Mouse (Mus musculus) MN1 (cell line): ENCODE measurements around the gene Mrps15.

Experiments used
- DNase-seq: peaks from one replicate; pipeline ENCODE4 v3.0.0-alpha.2; 2016; ENCODE audit warnings: low spot score

Gene Mrps15

GRCm38 (mm10) chr4:126046851-126047585, at the start of gene Mrps15:
Mrps15 (plus strand) TSS chr4:126046925.
- peak; percentile 91 for DNase-seq

DNA sequence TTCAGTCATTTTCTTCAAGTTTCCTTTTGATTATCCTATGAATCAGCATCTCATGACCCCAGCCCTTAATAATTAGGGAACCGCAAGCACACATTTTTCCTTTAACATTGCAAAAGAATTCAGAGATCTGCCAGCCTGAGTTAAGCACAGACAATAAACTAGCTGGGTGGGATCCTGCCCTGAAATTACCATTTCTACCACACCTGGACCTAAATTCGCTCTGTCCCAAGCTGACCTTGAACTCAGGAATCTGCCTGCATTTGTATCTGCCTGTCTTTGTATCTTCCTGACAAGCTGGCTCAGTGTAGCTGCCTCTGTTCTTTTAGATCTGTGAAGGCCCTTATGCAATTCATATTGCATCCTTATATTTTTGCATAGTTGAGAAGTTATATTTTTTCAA, 48.9 kb upstream of the Mrps15 start:
- no peak for DNase-seq

DNA sequence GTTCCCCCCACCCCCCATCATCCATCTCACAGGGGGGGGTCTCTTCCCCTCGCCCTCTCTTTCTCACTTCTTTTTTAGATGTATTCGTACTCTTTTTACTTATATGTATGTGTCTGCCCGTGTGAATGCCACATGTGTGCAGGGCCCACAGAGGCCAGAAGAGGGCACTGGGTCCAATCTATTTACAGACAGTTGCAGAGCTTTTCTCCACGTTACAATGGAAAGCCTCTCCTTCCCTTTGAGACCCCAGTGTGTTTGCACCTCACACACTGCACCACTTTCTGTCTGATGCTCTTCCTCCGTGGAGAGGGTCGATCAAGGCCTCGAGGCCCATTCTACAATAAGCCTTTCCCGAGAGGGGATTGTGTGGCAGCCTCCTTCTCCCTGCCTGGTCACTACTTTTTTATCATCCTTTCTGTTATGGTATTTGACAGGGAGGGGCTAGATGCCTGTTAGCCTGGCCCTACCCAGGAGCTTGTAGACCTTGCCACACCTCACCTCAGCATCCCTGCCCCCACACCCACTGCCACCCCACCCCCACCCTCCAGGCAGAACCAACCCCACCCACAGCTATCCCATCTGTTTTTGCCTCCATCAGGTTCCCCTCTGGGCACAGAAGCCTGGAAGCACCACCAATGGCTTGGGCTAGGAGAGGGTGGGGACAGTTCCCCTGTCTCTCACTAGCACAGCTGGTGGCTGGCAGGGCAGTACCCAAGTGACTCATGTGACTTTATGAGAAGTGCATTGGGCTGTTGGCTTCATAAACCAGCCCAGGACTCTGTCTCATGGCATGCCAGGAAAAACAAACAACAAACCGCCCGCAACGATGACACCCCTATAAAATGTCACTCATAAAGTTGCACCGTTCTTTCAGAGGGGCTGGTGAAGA, 45.2 kb upstream of the Mrps15 start:
- no peak for DNase-seq

- no peak for DNase-seq
Observed at GRCm38 (mm10) chr4:126017676-126018332, 28.9 kb upstream of the Mrps15 start.

- no peak for DNase-seq
Observed at GRCm38 (mm10) chr4:126018966-126019538, 27.7 kb upstream of the Mrps15 start.

DNA sequence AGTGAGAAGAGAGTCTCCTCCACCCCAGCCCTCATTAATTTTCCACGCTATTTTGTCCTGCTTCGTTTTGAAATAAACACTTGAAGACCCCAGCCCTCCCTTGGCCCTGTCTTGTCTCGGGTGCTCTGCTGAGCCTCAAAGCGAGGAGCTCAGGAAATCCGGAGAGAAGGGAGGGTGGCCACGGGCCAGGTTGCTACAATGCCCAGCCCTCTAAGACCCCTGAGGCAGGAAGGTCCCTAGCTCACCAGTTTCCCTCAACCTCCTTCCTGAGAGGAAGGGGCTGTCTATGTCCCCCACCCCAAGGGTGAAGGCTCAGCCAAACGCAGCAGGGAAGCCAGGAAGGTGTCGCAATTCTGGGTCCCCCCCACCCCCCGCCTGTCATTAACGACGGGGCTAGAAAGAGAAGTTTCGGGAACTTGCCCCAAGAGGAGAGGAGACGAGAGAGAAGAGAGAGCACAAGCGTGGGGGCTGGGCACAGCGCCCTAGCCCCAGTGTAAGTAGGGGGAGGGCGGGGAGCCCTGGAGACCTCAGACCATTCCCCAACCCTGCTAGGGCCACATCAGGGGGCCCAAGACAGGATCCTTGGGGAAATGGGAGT, 22.3 kb upstream of the Mrps15 start, which contains the start of gene Csf3r:
Gene Csf3r (plus strand): TSS at position 248 of the 598 bp plus-strand sequence.
- DNase-seq: no peak

DNA sequence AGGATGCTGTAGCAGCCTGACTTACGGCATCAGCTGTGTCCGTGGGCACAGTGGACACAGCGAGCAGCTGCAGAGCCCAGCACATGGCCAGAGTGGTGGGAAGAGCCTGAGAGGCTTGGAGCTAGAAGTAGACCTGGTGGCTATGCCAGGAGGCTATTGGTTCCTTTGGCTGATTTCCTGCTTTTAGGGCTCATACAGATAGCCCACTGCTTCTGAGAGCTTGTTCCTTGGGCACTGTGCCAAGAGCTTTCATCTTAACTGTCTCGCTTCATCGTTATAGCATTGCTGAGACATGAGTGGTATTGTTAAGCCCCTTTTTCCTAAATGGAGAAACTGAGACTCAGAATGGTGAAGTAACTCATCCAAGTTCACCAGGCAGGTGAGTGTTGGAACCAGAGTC, 20.9 kb upstream of the Mrps15 start:
- DNase-seq: no peak

DNA sequence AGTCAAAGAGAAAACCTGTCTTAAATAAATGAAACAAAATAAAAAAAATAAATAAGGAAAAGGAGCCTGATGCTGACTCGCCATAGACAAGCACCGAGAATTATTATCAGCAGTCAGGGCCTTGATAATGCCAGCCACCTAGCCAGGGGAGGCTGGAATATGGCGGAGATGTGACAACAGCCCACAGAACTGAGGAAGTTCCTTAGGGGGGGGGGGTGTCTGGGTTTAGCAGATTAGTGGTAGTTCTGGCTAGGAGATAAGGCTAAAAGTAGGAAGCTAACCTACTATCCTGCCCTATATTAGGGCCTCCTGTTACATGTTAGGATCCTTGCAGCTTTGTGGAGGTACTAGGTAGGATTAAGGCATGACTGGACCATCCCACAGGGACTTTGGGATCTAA, 18.7 kb upstream of the Mrps15 start:
- DNase-seq: no peak

GRCm38 (mm10) chr4:126029042-126029441, 17.7 kb upstream of the Mrps15 start:
- DNase-seq: no peak

- DNase-seq: no peak
Observed at GRCm38 (mm10) chr4:126030705-126031104, 16.0 kb upstream of the Mrps15 start.

- DNase-seq: no peak
Observed at GRCm38 (mm10) chr4:126035413-126035812, 11.3 kb upstream of the Mrps15 start.

GRCm38 (mm10) chr4:126051617-126052016, 4.9 kb downstream of the Mrps15 start:
- no peak for DNase-seq

GRCm38 (mm10) chr4:126057207-126058133, 10.7 kb downstream of the Mrps15 start:
- DNase-seq: no peak

- peak; percentile 92 for DNase-seq
Observed at GRCm38 (mm10) chr4:126058134-126058996, 11.6 kb downstream of the Mrps15 start, which contains the start of gene Oscp1. Oscp1 (plus strand) TSS chr4:126058565.

DNA sequence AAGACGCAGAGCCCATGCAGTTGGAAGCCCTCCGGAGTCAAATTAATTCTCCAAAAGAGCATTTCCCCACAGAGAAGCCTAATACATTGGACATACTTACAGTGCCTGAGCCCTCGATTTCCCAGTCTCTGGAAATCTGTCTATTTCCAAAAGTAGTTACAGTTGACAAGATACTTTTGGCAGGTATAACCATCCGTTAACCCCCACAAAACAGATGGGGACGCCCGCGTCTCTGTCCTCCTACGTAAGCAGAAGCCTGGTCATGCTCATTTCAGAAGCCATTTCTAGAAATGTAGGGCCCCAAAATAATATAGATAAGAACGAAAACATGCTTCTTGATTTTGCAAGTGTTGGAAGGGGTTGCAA, 12.3 kb downstream of the Mrps15 start:
- DNase-seq: no peak

DNA sequence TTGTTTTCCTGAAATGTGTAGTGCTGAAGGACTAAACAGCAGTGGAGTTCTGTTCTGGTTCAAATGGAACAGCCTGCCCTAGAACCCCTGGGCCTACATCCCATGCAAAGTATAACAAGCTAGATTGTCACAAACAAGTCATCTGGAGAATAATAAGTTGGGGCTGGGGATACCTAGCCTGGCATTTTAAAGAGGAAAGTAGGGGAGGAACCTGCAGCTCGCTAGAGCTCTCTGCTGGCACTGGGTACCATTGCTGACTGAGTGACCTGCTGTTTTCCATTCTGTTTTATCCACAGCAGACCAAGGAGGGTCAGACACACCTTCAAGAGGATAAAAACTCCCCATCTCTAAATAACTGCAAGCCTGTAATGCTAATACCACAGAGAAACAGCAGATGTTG, 16.1 kb downstream of the Mrps15 start:
- DNase-seq: peak; percentile 59

- DNase-seq: no peak
Observed at GRCm38 (mm10) chr4:126065241-126065640, 18.5 kb downstream of the Mrps15 start.

DNA sequence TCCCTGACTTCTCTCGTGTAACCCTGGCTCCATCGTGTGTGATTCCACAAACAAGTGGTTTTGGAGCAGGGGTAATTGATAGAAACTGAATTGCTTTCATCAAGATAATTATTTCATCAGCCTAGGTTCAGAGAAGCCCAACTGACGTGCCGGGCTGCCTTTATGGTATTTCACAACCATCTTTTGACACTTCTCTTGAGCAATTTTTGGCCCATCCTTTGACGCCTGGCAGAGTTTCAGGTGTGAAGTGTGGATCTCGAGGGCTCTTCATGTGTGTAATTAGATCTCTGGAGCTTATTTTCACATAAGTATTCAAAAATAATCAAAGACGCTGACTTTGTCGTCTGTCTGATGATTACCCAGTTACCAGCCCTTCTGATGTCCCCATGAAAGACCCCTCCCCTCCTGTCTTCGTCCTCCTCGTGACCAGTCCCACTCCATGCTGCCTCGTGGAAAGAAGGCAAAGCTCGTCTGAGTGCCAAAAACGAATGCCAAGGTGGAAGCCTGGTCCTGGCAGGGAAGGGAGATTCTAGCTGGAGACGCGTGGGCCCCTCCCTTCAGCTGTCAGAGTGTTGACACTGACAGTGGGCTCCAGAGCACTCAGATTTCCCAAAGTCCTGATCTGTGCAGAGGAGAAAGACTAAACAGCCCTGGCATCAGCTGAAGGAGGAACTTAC, 20.8 kb downstream of the Mrps15 start:
- peak; percentile 30 for DNase-seq

- no peak for DNase-seq
Observed at GRCm38 (mm10) chr4:126068842-126069241, 22.1 kb downstream of the Mrps15 start.
